Mouse (Mus musculus) lung, postnatal 25 days (tissue): ENCODE data around the gene Gsdma3.
A peak's percentile ranks its signal among the peaks of the same experiment; 100 is the strongest.
"Not testable (repeated sequence)": the region's sequence is repeated elsewhere in the genome, so short reads cannot be mapped to it uniquely, and the experiment has no call there.

Experiments used
- DNase-seq: peaks from one replicate; pipeline ENCODE4 v3.0.0; 2022; ENCODE audit warnings: low spot score

Gsdma3 gene

DNA sequence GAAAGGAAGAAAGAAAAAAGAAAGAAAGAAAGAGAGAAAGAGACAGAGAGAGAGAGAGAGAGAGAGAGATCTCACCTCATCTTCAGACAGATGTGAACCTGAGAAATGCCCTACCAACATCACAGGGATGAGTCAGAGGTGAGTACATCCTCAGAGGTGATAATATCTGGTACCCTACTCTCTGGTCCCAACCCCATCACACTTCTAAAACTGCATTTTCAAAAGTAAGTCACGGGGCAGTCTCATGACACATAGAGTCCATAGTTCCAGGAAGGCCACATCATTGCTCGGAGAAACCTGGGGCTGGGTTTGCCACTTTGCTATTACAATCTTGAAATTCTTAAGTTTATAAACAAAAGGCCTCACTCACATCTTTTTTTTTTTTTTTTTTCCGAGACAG is 30.2 kb upstream of the Gsdma3 start:
- no peak for DNase-seq

DNA sequence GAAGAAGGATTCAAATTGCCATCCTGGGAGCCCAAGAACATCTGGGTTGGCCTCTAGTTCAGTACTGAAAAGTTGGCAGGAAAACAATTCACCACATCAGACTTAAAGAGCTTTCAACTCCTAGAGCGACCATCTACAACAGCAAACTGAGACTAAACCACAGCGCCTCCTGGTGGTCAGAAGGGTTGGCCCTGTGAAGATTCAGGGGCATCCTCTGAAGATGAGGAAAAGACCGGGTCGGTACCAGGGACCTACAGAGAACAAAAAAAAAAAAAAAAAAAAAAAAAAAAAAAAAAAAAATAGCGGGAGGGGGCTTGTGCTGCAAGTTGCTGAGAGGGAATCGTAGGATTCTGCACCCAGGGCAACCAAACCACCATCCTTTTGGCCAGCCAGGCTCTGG is 28.8 kb upstream of the Gsdma3 start:
- DNase-seq: peak; percentile 62

DNA sequence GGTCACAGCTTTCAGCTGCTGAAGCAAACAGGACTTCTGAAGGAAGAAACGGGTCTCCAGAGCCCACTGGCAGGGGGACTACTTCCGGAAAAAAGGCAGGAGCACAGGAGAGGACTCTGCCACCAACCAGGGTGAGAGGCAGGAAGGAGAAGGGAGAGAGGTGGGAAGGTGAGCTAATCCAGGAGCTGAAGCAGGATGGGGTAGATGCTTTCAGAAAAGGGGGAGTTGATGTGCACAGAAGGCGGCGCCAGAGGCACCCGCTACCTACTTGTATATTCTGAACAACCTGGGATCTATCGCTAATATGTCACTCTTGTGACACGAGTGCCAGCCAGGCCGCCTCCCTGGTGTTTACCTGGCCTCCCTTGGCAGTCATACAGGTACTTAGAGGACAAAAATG is 28.2 kb upstream of the Gsdma3 start, which contains the start of gene Lrrc3c:
Gene Lrrc3c, plus strand, starts transcription at position 301 of the 400 bp plus-strand sequence.
- DNase-seq: no peak

DNA sequence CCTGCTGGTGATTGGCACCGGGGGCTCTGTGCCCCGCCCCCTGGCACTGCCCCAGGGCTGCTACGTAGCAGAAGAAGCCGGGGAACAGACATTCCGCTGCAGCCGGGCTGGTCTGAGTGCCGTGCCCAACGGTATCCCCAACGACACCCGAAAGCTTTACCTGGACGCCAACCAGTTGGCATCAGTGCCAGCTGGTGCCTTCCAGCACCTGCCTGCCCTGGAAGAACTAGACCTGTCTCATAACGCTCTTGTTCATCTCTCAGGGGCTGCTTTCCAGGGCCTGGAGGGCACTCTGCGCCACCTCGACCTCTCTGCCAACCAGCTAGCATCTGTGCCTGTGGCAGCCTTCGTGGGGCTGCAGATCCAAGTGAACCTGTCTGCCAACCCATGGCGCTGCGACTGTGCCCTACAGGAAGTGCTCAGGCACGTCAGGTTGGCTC is 27.3 kb upstream of the Gsdma3 start:
- no peak for DNase-seq

DNA sequence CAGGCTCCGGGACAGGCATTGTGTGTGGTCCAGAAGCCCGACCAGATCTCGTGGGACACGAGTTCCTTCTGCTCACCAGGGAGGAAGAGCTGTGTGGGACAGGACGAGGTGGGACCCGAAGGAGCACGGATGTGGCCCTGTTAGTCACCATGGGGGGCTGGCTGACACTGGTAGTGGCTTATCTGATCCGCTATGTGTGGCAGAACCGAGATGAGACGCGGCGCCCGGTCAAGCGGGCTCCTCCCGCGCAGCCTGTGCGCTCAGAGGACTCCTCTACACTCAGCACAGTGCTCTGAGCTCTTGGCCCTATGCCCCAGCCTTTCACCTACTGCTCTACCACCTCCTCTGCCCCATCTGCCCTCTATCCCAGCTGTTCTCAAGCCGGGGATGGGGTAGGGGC is 26.9 kb upstream of the Gsdma3 start:
- no peak for DNase-seq

DNA sequence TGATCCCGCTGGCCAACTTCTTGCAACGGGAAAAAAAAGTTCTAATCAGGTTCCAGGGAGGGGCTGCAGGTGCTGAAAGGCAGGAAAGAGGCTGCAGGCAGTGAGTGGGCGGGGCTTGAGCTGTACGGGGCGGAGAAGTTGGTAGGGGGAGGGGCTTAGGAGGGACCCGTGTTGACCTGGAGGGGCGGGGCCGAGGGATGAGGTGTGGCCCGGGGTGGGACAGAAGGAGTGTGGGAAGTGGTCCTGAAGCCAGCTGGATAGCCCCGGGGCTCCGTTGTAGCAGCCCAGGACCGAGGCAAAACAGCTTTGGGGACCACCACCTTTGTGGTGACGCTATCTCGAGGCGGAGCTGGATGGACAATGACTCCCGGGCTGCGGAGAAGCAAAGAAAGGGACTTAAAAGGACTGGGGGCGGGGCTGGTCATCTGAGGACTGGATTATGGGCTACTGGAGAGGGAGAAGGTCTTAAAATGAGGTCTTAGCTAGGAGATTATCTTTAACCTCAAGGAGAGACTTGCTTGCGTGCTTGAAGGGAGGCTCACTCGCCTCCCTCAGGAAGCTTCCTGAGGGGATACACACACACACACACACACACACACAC is 24.0 kb upstream of the Gsdma3 start:
- DNase-seq: no peak

DNA sequence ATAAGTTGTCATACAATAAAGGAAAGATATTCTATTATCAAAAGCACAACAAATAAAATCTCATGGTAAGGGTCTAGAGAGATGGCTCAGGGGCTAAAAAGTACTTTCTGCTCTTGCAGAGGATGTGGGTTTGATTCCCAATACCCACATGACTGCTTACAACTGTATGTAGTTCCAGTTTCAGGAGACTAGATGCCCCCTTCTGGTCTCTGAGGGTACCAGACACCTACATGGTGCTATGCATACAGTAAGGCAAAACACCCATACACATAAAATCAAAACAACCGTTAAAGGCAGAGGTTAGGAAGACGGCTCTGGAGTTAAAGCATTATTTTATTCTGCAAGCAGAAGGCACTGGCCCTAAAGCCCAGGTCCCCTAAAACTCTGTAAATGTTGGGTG is 22.2 kb upstream of the Gsdma3 start:
- DNase-seq: no peak

DNA sequence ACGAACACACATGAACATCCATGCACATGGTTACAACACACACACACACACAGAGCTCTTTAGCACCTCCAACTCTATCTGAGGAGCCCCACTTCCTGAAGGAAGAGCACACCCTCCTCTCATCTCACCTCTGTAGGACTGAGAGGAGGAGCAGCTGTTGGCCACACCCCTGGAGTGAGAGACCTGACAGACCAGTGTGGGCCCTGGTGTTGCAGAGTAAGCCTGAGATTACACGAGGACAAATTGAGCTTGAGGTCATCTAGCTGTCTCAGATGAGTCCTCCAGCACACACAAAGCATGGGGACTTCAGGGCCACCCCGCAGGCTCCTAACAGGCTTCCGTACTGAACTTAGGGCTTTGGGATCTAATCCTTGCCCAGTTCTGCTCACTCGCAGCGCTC is 21.2 kb upstream of the Gsdma3 start:
- DNase-seq: not testable (repeated sequence)

DNA sequence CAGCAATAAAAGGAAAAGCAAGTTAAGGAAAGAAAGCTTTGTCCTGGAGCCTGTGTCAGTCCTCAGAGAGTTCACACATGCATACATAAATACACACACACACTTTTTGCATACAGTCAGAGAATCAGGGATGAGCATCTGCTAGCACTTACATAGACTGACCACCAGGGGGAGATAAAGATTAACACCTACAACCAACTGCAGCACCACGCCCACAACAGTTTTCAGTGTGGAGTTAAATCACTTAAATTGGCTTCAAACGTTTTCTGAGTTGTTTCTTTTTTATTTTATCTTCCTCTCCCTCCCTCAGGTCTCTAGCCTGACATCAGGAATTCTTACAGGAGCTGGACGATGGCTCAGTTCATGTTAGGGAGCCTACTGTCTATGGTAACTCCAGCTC is 19.4 kb upstream of the Gsdma3 start:
- peak; percentile 51 for DNase-seq

DNA sequence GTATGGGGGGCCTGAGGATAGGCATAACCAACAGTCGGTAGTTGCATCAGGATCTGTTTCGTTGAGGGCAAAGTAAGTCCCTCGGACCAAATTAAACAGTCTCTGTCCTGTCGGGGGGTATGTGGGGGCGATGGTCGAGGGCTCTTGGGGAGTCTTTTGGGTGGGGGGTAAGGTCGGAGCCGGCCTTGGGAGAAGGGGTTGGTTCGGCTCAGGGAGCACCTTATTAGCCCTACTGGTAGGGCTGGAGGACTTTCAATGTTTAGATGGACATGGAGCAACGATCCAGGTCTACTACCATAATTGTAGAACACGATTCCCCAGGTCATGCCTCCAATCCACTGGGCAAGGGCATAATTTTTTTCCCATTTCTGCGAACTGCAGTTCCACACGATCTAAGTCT is 5.4 kb upstream of the Gsdma3 start:
- no peak for DNase-seq

DNA sequence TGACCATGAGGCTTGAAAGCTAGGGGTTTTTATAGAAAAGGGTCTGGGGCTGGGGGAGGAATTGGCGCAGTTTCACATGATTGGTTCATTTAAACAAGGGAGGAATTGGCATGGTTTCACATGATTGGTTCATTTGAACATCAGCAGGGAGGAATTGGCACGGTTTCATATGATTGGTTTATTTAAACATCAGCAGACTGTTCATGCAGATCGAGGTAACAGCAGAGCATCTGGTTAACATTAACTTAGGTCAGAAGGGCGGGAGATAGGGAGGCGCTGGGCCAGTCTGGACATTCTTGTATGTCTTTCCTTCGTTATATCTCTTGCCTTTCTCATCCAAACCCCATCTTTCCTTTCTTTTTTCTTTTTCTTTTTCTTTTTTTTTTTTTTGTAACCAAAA is 2.2 kb upstream of the Gsdma3 start:
- DNase-seq: not testable (repeated sequence)

DNA sequence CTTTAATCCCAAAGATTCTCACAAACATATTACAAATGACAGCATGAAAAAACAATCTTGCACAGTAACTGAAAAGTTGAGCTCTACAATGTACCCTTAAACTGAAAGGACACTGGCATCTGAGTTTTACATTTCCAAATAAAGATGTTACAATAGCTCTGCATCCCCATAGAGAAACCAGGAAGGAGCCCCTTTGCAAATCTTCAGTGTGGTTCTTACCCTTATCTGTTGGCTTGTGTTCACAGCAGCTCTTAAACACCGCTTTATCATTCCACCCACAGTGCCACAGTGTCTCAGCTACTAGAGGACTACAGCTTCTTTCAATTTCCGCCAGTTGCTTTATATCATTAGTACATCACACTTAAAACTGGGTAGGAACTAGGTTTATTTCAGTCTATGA is 1.8 kb upstream of the Gsdma3 start:
- DNase-seq: not testable (repeated sequence)

DNA sequence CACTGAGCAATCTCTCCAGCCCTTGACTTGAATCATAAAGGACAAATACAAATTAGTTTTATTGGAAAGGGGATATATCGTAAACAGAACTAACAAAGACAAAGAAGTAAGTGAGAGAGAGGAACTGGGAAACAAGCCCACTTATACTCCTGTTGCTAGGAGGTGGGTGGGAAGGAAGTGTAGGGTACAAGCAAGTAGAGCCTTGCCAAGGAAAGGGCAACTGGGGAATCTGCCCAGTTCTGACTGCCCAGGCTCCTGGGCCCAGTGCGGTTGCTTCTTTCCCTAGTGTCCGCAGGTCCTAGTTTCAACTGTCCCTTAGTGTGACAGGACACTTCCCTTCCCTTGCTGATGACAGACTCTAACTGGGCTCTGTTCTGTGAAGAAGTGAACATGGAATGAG is 2.5 kb downstream of the Gsdma3 start:
- DNase-seq: no peak

DNA sequence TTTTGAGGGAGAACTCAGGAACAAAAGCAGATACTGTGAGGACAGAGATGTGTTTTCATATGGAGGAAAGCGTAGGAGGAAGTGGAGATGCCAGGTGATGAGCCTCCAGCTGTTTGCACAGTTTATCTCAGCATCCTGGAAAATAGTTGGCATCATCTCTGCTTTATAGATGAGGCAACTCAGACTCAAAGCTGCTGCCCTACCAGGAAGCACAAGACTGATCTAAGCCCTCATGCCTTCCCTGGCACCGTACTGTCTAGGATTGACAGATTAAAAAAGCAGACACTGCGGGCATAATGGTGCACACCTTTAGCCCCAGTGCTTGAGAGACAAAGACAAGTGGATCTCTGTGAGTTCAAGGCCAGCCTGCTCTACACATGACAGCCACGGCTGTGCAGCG is 4.5 kb downstream of the Gsdma3 start:
- no peak for DNase-seq

DNA sequence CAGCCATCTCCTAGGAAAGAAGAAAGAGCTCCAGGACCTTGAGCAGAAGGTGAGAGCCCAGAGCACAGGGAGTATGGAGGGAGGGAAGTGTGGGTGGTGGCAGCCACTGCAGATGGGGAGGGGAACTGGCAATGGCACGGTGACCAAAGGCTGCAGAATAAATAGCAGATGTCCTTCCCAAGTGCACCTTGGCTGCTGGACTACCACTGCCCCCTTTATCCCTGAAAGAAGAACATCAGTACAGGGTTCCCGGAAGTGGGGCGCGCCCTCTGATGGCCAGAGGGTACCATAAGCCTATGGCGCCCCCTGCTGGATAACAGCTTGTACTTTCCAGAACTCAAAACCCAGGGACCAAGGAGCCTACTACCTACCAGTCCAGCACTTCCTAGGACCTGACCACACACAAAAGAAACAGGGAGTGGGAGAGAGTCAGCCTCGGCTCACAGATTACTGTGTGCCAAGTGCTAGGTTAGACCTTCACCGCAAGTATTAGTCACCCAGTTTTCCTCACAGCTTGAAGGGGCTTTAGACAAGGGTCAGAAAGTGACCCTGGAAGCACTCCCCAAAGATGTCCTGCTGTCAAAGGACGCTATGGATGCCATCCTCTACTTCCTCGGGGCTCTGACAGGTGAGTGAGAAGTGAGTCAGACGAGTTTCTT is 9.3 kb downstream of the Gsdma3 start:
- not testable (repeated sequence) for DNase-seq

DNA sequence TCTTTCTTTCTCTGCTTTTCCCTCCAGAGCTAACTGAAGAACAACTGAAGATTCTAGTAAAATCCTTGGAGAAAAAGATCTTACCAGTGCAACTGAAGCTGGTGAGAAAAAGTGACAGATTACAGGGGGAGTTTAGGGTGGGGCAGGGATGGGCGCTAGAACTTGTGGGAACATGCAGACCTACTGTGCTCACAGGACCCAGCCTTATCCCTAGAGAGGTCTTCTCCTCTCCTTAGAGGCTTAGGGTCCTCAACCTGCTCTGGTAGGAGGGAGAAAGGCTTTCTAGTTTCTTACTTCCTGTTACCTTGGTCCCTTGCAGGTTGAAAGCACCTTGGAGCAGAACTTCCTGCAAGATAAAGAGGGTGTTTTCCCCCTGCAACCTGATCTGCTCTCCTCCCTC is 11.3 kb downstream of the Gsdma3 start:
- DNase-seq: no peak

DNA sequence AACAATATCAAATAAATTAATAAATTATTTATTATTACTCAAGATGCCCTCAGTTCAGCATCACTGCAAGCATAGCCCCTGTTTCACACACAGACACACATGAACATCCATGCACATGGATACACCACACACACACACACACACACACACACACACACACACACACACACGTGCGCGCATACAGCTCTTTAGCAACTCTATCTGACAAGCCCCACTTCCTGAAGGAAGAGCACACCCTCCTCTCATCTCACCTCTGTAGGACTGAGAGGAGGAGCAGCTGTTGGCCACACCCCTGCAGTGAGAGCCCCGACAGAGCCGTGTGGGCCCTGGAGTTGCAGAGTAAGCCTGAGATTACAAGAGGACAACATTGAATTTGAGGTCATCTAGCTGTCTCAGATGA is 13.9 kb downstream of the Gsdma3 start:
- no peak for DNase-seq

DNA sequence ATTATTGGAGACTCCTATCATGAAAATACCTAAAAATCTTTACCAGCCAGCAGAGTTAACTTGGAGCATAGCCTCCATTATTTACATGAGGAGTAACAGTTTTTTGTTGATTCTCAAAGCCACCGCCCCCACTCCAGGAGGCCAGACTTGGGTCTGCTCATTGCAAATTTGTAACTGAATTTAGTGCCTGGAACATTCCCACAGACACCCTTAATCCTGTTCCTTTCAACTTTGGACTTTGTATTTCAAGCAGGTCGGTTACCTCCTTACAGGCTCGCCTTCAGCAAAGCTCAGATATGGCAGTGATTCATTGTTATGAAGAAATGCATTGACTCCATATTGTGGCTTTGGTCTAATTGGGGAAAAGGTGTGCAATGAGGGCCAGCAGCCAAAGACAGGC is 18.6 kb downstream of the Gsdma3 start:
- no peak for DNase-seq

DNA sequence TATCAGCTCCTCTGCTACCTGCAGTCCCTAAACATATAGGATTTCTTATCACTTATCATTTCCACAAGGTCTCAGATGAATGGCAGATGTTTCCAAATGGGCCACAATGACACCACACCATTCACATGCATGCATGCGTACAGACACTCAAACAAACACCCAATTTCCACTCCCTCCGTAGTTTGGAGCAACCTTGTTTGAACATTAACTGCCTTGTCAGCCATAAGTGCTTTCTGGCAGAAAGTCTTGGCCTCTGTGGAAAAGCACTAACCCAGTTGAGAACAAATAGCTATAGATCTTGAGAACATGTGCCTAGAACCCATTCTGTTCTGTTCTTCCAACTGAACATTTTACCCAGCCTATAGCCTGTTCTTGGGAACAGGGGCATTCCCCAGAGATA is 19.8 kb downstream of the Gsdma3 start:
- no peak for DNase-seq

DNA sequence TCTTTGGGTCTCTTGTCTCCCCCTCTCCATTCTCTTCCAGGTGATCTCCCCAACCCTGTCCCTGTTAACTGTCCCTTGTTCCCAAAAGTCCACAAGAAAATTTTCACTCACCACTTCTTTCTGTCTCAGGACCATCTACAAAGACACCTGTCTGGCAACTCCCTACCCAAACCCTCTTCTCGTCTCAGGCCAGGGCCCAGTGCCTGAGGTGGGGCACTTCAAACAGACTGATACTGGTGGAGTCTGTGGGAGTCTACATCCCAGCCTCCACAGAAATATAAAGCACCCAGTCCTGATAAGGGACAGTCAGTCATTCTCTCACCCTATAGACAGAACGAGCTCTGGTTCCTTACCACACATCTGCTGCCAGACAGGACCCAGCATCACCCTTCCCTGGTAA is 20.3 kb downstream of the Gsdma3 start, which contains the start of gene Gsdma2:
Gene Gsdma2, plus strand, starts transcription at position 301 of the 400 bp plus-strand sequence.
- no peak for DNase-seq

DNA sequence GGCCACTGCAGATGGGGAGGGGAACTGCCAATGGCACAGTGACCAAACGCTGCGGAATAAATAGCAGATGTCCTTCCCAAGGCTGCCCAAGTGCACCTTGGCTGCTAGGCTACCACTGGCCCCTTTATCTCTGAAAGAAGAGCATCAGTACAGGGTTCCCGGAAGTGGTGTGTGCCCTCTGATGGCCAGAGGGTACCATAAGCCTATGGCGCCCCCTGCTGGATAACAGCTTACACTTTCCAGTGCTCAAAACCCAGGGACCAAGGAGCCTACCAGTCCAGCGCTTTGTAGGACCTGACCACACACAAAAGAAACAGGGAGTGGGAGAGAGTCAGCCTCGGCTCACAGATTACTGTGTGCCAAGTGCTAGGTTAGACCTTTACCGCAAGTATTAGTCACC is 28.9 kb downstream of the Gsdma3 start:
- peak; percentile 35 for DNase-seq

DNA sequence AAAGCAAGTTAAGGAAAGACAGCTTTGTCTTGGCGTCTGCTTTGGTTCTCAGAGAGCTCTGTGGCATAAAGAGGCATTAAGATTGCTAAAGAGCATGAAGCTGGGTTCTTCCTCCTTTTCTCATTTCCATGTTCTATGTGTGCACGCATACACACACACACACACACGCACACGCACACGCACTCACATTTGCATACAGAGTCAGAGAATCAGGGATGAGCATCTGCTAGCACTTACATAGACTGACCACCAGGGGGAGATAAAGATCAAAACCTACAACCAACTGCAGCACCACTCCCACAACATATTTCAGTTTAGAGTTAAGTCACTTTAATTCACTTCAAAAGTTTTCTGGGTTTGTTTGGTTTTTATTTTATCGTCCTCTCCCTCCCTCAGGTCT is 34.4 kb downstream of the Gsdma3 start:
- DNase-seq: peak; percentile 58

DNA sequence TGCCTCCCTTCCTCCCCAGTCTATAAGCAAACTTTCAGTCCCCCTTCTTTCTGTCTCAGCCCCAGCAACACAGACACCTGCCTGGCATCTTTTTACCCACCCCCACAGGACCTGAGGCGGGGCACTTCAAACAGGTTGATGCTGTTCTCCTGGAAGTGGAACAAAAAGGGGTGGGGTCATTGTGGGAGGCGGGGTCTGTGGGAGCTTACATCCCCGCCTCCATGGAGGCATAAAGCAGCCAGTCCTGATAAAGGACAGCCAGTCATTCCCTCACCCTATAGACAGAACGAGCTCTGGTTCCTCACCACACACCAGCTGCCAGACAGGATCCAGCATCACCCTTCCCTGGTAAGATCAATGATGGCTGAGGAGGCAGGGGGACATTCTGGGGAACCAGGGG is 37.9 kb downstream of the Gsdma3 start, which contains the start of gene Gsdma:
Gene Gsdma, plus strand, starts transcription at position 261 of the 400 bp plus-strand sequence.
- DNase-seq: no peak

DNA sequence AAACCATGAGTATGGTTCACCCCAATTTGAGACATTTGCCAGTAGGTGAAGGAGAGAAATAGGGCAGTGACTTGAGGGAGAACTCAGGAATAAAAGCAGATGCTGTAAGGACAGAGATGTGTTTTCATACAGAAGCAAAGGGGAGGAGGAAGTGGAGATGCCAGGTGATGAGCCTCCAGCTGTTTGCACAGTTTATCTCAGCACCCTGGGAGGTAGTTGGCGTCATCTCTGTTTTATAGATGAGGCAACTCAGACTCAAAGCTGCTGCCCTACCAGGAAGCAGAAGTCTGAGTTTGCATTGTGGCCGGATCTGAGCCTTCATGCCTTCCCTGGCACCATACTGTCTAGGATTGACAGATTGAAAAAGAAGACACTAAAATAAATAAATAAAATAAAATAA is 42.8 kb downstream of the Gsdma3 start:
- DNase-seq: no peak
